Mouse (Mus musculus): ENCODE data around the gene Kcnk5. TPM values are rescaled to one million over a fixed set of nuclear protein-coding genes. Genes with fewer than 3 reads are reported as not detected.

Gene Kcnk5
- 17.9 TPM for polyA plus RNA-seq (2014; fragmentation: Illumina TruSeq; extraction: RNeasy Lipid Tissue Mini Kit (QIAGEN cat#74804); ENCODE audit: low read depth, low replicate concordance)

GRCm38 (mm10) chr14:20181466-20181921 lies at the start of gene Kcnk5:
TSS of gene Kcnk5 (minus strand) at chr14:20181809.

GRCm38 (mm10) chr14:20138484-20139355 lies 42.9 kb downstream of the Kcnk5 start, which contains the start of gene Saysd1:
TSS of gene Saysd1 (minus strand) at chr14:20138534.

Other genes with a start within 250 kb of the Kcnk5 start
- 17.1 TPM for gene Gng2, start 204.2 kb downstream of the Kcnk5 start, polyA plus RNA-seq (2014; fragmentation: Illumina TruSeq; extraction: RNeasy Lipid Tissue Mini Kit (QIAGEN cat#74804); ENCODE audit: low read depth, low replicate concordance)
- gene Saysd1, start 43.3 kb downstream of the Kcnk5 start, polyA plus RNA-seq (2014; fragmentation: Illumina TruSeq; extraction: RNeasy Lipid Tissue Mini Kit (QIAGEN cat#74804); ENCODE audit: low read depth, low replicate concordance), result 7.4 TPM
- gene Kcnk16, start 87.4 kb upstream of the Kcnk5 start, polyA plus RNA-seq (2014; fragmentation: Illumina TruSeq; extraction: RNeasy Lipid Tissue Mini Kit (QIAGEN cat#74804); ENCODE audit: low read depth, low replicate concordance), result not detected
- 30.5 TPM for gene Nudt13, start 112.9 kb upstream of the Kcnk5 start, polyA plus RNA-seq (2014; fragmentation: Illumina TruSeq; extraction: RNeasy Lipid Tissue Mini Kit (QIAGEN cat#74804); ENCODE audit: low read depth, low replicate concordance)
- gene Ecd, start 166.3 kb upstream of the Kcnk5 start, polyA plus RNA-seq (2014; fragmentation: Illumina TruSeq; extraction: RNeasy Lipid Tissue Mini Kit (QIAGEN cat#74804); ENCODE audit: low read depth, low replicate concordance), result 28.0 TPM
- gene Fam149b, start 166.4 kb upstream of the Kcnk5 start, polyA plus RNA-seq (2014; fragmentation: Illumina TruSeq; extraction: RNeasy Lipid Tissue Mini Kit (QIAGEN cat#74804); ENCODE audit: low read depth, low replicate concordance), result 38.7 TPM
- 22.1 TPM for gene Dnajc9, start 207.1 kb upstream of the Kcnk5 start, polyA plus RNA-seq (2014; fragmentation: Illumina TruSeq; extraction: RNeasy Lipid Tissue Mini Kit (QIAGEN cat#74804); ENCODE audit: low read depth, low replicate concordance)
- gene Mrps16, start 211.8 kb upstream of the Kcnk5 start, polyA plus RNA-seq (2014; fragmentation: Illumina TruSeq; extraction: RNeasy Lipid Tissue Mini Kit (QIAGEN cat#74804); ENCODE audit: low read depth, low replicate concordance), result 43.1 TPM